Mouse (Mus musculus): ENCODE results near the gene Apaf1. TPM values are rescaled to one million over a fixed set of nuclear protein-coding genes. Genes with fewer than 3 reads are reported as not detected.
A peak's percentile ranks its signal among the peaks of the same experiment; 100 is the strongest.

Gene Apaf1
- total and polyA plus RNA-seq, 3 experiments, result 16.0 to 27.3 (median 22.1) TPM

DNA sequence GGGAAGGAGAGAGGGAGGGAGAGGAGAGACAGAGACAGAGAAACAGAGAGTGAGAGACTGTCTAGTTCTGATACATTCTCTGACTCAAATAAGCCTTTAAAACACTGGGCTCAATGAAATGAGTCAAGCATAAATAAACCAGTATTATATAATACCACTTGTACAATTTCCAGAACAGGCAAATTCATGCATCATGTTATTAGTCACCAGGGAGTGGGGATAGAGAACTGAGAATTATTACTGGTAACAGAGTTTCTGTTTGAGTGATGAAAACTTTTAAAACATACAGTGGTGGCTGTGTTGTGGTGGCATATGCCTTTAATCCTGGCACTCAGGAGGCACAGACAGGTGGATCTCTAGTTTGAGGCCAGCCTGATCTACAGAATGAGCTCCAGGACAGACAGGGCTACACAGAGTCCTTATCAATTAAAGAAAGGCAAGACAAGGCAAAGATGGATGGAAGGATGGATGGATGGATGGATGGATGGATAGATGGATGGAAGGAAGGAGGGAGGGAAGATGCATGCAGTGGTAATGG lies 53.5 kb downstream of the Apaf1 start:
- H3K27me3 ChIP-seq (replicated peaks), result no peaks in the 10 kb centered on the region
- in situ Hi-C loops (cut with MboI; ENCODE audit: low pct_ligation_motif_present, low pct_unique_long_range_greater_than_20kb, low sequenced_read_pairs) (no loop called here), dilution Hi-C loops (cut with MboI; ENCODE audit: extremely low pct_ligation_motif_present, extremely low pct_unique_long_range_greater_than_20kb, low sequenced_read_pairs) (no loop called here)
- H3K36me3 ChIP-seq (replicated peaks in 1 of 2; ENCODE audit: control insufficient read depth in 1 of 2, insufficient read depth in 1 of 2, low read length in 1 of 2), result peaks cover 10 to 30% of the 10 kb centered on the region in 2 experiments
- H3K4me1 ChIP-seq (ENCODE audit: control insufficient read depth in 1 of 2, insufficient read depth in 2 of 2), result peaks cover 7 to 47% of the 10 kb centered on the region in 2 experiments
- H3K9me3 ChIP-seq (replicated peaks; ENCODE audit: low read length), result no peaks in the 10 kb centered on the region
- H3K9ac ChIP-seq (ENCODE audit: insufficient read depth, low read depth), result no peak overlapping the region
- peak; percentile 98 for TF ChIP-seq JUND (conservative IDR thresholded peaks at IDR 0.05; ENCODE audit: low read depth, low read length)
- peak; percentile 100 for TF ChIP-seq IRF4 (IDR thresholded peaks at IDR 0.05; ENCODE audit: low read depth, low read length)
- no peak for TF ChIP-seq POLR2A (IDR thresholded peaks at IDR 0.05; ENCODE audit: low read depth, low read length)
- TF ChIP-seq GABPA (IDR thresholded peaks at IDR 0.05; ENCODE audit: insufficient replicate concordance, low read depth, low read length), result no peak
- TF ChIP-seq HCFC1 (IDR thresholded peaks at IDR 0.05; ENCODE audit: low read depth, low read length), result 0 out of 2 replicates have a peak, but pooled peaks have one; percentile 9
- peak; percentile 82 for TF ChIP-seq MYC (IDR thresholded peaks at IDR 0.05; ENCODE audit: low read depth, low read length)
- TF ChIP-seq USF1 (IDR thresholded peaks at IDR 0.05; ENCODE audit: low read depth, low read length), result no peak
- TF ChIP-seq MEF2A (IDR thresholded peaks at IDR 0.05; ENCODE audit: borderline replicate concordance, low read depth, low read length), result peak; percentile 92
- TF ChIP-seq PAX5 (IDR thresholded peaks at IDR 0.05; ENCODE audit: low read length), result no peak
- peak; percentile 90 for TF ChIP-seq TCF12 (IDR thresholded peaks at IDR 0.05; ENCODE audit: low read depth, low read length)
- peak; percentile 99 for TF ChIP-seq EP300 (IDR thresholded peaks at IDR 0.05; ENCODE audit: low read length)
- peak; percentile 64; the same call in 1 of the 2 replicates for TF ChIP-seq MAX (IDR thresholded peaks at IDR 0.05; ENCODE audit: low read length)
- no peak; the same call in 1 of the 2 replicates for TF ChIP-seq MAZ (IDR thresholded peaks at IDR 0.05; ENCODE audit: low read depth, low read length)
- no peak for TF ChIP-seq SMC3 (IDR thresholded peaks at IDR 0.05; ENCODE audit: low read depth, low read length)
- TF ChIP-seq SIN3A (IDR thresholded peaks at IDR 0.05; ENCODE audit: low read length), result peak; percentile 74
- TF ChIP-seq ZC3H11A (IDR thresholded peaks at IDR 0.05; ENCODE audit: low read depth, low read length), result no peak
- TF ChIP-seq TBP (conservative IDR thresholded peaks at IDR 0.05; ENCODE audit: low read depth, low read length), result 0 out of 2 replicates have a peak, but pooled peaks have one; percentile 39
- TF ChIP-seq ELF1 (IDR thresholded peaks at IDR 0.05; ENCODE audit: low read depth, low read length), result no peak
- no peak for TF ChIP-seq CTCF (conservative IDR thresholded peaks at IDR 0.05 in 1 of 2, IDR thresholded peaks at IDR 0.05 in 1 of 2; ENCODE audit: low read depth in 2 of 2, low read length in 2 of 2)
- no peak for TF ChIP-seq UBTF (IDR thresholded peaks at IDR 0.05; ENCODE audit: low read depth, low read length)
- TF ChIP-seq ZMIZ1 (IDR thresholded peaks at IDR 0.05; ENCODE audit: low read depth, low read length), result no peak
- TF ChIP-seq NRF1 (IDR thresholded peaks at IDR 0.05; ENCODE audit: low read depth, low read length), result no peak
- no peak for TF ChIP-seq ZKSCAN1 (IDR thresholded peaks at IDR 0.05; ENCODE audit: borderline replicate concordance, low read depth, low read length)
- TF ChIP-seq POLR2AphosphoS2 (IDR thresholded peaks at IDR 0.05; ENCODE audit: low read depth, low read length), result no peak
- peak; percentile 98 for TF ChIP-seq RCOR1 (conservative IDR thresholded peaks at IDR 0.05; ENCODE audit: low read depth, low read length)
- peak; percentile 88 for TF ChIP-seq BHLHE40 (IDR thresholded peaks at IDR 0.05; ENCODE audit: low read depth, low read length)
- TF ChIP-seq MAFK (IDR thresholded peaks at IDR 0.05; ENCODE audit: insufficient replicate concordance, low read length), result peak; percentile 92
- no peak for TF ChIP-seq ZNF384 (IDR thresholded peaks at IDR 0.05; ENCODE audit: low read depth, low read length)
- TF ChIP-seq CHD1 (IDR thresholded peaks at IDR 0.05; ENCODE audit: low read depth, low read length), result 0 out of 2 replicates have a peak, but pooled peaks have one; percentile 50
- TF ChIP-seq E2F4 (IDR thresholded peaks at IDR 0.05; ENCODE audit: insufficient replicate concordance, low read depth, low read length), result no peak
- peak; percentile 39; the same call in 1 of the 2 replicates for TF ChIP-seq MXI1 (IDR thresholded peaks at IDR 0.05; ENCODE audit: low read depth, low read length)
- TF ChIP-seq RAD21 (IDR thresholded peaks at IDR 0.05; ENCODE audit: low read depth, low read length), result no peak
- TF ChIP-seq USF2 (conservative IDR thresholded peaks at IDR 0.05; ENCODE audit: low read depth, low read length), result no peak
- no peak for TF ChIP-seq KAT2A (IDR thresholded peaks at IDR 0.05; ENCODE audit: insufficient replicate concordance, low read length)
- TF ChIP-seq NELFE (IDR thresholded peaks at IDR 0.05; ENCODE audit: low read depth, low read length), result no peak
- TF ChIP-seq JUN (IDR thresholded peaks at IDR 0.05; ENCODE audit: insufficient read depth, low read depth, low read length), result peak; percentile 98
- TF ChIP-seq CHD2 (IDR thresholded peaks at IDR 0.05; ENCODE audit: low read length), result peak; percentile 78
- TF ChIP-seq ETS1 (conservative IDR thresholded peaks at IDR 0.05; ENCODE audit: low read depth, low read length), result peak; percentile 96
- H3K27ac ChIP-seq (ENCODE audit: insufficient read depth, low read depth), result peak overlapping the region; percentile 87
- H3K4me3 ChIP-seq (replicated peaks in 1 of 3; ENCODE audit: low read depth in 2 of 3, low read length in 2 of 3, poor library complexity in 1 of 3), result no peak overlapping the region
- peak; percentile 87 for DNase-seq (ENCODE audit: extremely low read depth)
- peak overlapping the region; percentile 64 for H3K4me2 ChIP-seq (ENCODE audit: insufficient read depth, low read depth, poor library complexity, severe bottlenecking)
- H3K79me2 ChIP-seq (replicated peaks; ENCODE audit: control insufficient read depth, extremely low read depth, insufficient read depth, poor library complexity, severe bottlenecking), result no peaks in the 10 kb centered on the region
